Mouse (Mus musculus) lung, adult 18-20 months (tissue): ENCODE data around the gene Card14.
"Not testable (repeated sequence)": the region's sequence is repeated elsewhere in the genome, so short reads cannot be mapped to it uniquely, and the experiment has no call there.

Experiments
- DNase-seq, 2 experiments: peaks; one replicate each; pipeline ENCODE4 v3.0.0; 2022; ENCODE audit warnings: mixed read lengths in 2 of 2

The Card14 gene

GRCm38 (mm10) chr11:119359089-119359488 is 51.5 kb downstream of the Card14 start:
- DNase-seq, result no peak

DNA sequence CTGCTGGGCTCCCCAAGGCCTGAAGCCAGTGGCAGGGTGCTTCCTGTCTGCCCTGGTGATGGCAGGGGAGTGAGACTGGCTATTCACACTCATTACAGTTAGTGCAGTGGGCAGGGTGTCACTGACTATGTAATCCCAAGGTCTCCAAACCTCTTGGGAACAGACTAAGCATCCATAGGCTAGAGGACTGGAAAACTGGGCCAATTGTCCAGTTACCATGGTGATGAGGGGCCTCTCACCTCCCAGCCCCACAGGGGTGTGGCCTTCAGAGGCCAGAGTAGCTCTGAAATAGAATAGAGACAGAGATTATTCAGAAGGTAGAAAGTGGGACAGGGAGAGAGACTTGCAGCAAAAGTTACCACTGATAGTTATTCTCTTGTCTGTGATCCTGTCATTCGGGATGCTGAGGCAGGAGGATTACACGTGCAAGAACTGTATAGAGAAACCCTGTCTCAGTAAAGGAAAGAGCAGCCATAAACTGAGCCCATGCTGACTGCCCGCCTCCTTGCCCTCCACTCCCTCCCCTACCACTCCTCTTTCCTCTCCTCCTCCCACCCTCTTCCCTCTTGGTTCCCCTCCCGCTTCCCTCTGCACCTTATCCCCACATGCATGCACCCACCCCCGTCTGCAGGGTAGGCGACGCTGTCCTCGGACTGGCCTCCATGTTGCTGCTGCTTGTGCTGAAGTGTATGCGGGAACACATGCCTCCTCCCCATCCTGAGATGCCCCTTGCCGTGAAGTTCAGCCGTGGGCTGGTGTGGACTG is 55.4 kb downstream of the Card14 start:
- DNase-seq, result no peak

DNA sequence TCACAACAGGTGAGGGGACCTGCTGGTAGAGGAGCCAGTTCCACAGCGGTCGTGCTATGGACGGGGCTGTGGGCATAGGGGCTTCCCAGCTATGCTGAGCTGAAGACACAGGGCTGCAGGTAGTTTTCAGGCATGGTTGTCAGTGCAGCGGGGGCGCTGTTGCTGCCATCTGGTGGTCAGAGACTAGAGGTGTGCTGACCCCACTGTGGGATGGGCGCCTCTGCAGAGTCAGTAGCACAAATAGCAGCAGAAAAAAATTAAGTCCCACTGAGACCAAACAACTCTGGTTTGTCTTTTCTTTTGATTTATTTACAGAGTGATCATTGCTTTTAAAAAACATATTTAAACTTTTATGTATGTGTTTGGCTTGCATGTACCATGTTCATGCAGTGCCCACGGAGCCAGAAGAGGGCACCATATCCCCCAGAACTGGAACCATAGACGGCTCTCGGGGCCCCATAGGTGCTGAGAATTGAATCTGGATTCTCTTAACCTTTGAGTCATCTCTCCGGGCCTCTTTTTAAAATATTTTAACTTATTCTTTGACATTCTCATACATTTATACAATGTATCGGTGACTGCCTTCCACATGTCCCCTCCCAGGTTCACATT is 56.1 kb downstream of the Card14 start:
- DNase-seq, result peak; percentile 64 to 65

GRCm38 (mm10) chr11:119375425-119375824 is 67.9 kb downstream of the Card14 start:
- DNase-seq, result no peak

- no peak for DNase-seq
Observed at GRCm38 (mm10) chr11:119377326-119377725, 69.8 kb downstream of the Card14 start.

GRCm38 (mm10) chr11:119378551-119378950 is 71.0 kb downstream of the Card14 start:
- DNase-seq, result no peak

DNA sequence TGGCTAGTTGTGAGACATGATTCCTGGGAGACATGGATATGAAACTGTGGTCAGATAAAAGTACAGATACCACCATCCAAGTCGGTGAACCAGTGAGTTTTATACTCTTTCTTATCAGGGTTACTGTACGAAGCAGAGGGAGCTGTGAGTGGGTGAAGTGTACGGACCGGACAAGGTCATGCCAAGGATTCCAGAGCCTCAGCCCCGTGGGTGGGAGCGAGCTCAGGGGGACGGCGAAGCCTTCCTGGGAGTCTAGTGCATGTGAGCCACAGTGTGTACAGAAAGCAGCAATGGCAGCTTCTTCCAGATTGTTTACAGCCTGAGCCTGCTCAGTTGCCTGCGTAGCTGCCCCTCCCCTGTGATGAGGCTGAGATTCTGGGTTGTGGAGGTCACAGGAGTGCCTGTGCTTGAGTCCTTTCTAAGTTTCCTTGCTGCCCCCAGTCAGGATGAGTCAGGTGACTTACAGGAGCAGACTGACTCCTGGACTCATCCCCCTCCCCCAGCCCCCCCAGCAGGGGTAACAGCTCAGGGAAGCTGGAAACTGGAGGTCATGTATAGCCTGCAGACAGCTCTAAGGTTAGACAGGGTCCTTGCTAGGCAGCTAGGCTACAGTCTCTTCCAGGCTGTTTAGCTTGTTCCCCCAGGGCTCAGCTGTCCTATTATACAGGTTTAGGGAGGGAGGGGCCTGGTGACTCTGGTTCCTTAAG is 74.2 kb downstream of the Card14 start:
- DNase-seq, result no peak

- DNase-seq, result no peak
Observed at GRCm38 (mm10) chr11:119382338-119382850, 74.8 kb downstream of the Card14 start.

GRCm38 (mm10) chr11:119384904-119385303 is 77.3 kb downstream of the Card14 start:
- no peak for DNase-seq

GRCm38 (mm10) chr11:119386306-119386705 is 78.7 kb downstream of the Card14 start:
- DNase-seq, result no peak

DNA sequence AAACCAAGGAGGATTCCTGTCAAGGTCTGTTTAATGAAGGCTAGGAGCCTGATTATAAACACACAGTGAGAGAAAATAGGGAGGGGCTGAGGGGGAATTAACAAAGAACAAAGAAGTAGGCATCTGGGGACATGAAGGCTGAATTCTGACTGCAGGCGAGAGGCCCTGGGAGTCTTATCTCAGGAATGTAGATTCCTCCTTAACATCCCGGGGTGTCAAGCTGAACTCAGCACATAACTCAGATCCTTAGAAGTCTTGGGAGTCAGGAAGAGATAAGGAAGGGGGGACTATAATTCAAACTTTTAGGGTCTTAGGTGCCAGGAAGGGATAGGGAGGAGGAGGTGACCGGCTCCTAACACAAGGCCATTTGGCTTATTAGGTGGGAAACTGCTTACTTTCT is 79.7 kb downstream of the Card14 start:
- not testable (repeated sequence) for DNase-seq

- peak; percentile 80 to 85 for DNase-seq
Observed at GRCm38 (mm10) chr11:119389851-119390270, 82.3 kb downstream of the Card14 start.

DNA sequence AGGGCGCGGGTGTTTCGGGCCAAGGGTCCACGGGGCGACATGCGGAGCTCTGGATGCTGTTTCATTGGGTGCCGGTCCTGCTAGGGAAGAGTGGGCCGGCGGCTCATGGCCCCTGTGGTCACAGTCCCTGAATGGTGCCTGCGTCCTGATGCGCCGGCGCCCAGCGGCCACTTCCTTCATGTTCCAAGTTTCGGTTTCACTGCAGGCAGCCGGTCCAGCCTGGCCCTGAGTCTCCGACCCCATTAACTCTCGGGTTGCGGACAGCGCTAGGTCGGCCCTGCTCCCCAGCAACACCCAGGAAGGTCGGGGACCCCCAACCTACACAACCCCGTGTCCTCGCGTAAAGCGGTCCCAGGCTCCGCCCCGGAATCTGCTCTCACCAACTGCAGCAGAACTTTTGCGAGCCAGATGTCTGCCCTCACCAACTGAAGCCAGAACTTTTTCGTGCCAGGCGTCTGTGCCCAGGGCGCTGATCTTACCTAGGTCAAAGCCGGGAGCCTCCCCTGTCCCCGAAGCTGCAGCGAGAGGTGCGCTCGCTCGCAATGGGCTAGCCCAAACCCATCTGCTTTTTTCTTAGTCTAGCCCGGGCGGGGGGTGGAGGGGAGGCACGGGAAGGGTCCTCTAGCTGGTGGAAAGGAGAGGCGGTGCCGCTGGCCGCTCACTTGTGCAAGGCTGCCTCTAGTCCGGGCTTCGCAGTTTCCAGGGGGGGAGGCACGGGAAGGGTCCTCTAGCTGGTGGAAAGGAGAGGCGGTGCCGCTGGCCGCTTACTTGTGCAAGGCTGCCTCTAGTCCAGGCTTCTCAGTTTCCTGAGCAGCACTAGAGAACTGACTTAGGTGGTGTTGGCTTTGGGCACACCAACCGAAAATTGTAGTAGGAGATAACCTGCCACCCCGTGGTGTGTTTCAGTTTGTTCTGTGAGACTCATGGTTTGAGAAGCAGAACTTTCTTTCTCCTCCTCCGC is 83.0 kb downstream of the Card14 start:
- DNase-seq, result peak; percentile 76 to 81

GRCm38 (mm10) chr11:119391386-119392000 is 83.9 kb downstream of the Card14 start:
- no peak for DNase-seq

DNA sequence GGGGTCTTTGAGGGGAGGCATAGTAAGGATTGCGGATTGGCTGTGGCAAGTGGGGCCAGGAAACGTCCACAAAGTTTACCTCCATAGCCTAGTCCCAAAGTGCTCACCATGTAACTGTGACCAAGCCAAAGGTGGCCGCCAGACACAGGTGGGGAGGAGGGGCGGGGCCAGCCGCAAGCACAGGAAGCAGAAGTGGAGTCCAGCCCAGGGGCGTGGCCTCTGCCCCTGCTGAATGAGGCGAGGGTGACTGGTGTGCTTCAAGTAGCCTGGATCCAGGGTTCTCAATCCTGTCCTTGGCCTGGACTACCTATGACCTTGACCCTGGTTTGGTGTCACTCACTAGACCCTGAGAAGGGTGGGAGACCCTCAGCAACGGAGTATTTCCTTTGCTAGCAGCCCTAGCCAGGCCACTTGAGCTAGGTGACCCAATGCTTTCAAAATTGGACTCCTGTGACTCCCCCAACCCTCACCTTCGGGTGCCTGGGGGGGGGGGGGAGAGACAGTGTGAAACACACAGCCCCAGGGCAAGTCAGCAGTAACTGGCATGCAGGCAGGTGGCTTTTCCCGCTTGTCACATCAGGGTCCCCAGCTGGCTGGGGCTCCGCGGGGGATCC is 84.5 kb downstream of the Card14 start:
- DNase-seq, result peak; percentile 88 to 92

DNA sequence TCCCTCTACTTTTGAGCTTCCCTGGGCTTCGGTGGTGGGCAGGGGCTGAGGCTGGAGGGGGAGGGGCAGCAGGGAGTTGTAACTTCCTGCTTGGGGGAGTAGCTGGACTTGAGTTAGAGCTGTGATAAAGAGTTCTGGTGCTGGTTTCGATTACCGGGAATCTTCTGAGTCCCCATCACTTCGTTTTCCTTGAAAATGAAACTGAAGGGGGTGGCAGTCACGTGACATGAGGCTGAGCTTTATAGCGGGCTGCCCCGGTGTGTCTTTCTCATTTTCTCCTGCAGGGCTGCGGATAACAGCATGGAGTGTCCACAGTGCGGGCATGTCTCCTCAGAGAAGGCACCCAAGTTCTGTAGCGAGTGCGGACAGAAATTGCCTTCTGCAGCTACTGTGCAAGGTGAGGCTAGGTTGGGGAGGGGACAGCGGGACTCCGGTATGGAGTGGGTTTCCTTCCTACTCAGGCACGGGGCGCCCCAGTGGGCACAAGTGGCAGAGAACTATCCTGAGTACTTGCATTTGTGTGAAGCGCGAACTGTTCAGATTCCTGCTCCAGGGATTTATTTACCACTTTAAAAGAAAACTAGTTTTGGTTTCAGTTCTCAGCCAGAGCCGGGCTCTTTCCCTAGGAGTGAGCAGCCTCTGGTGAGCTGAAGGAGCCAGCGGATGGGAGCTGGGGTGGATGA is 85.4 kb downstream of the Card14 start, which contains the start of gene Rnf213:
TSS of gene Rnf213 (plus strand) at position 301 of the 683 bp plus-strand sequence.
- DNase-seq, result peak; percentile 70 to 75

DNA sequence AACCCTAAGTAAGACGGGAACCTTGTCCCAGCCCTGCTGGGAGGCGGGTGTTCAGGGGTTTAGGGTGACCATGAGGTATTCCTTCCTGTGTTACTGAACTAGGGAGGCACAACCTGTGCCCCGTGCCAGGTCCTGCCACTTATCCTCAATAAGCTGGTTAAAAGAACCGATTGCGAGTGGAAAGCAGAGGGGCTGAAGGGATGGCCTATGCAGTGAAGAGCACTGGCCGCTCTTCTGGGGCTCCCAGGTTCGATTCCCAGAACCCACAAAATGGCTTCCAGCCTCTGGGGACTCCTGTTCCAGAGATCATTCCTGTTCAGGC is 85.9 kb downstream of the Card14 start:
- peak in 1 of 2 experiments; percentile 38 for DNase-seq

DNA sequence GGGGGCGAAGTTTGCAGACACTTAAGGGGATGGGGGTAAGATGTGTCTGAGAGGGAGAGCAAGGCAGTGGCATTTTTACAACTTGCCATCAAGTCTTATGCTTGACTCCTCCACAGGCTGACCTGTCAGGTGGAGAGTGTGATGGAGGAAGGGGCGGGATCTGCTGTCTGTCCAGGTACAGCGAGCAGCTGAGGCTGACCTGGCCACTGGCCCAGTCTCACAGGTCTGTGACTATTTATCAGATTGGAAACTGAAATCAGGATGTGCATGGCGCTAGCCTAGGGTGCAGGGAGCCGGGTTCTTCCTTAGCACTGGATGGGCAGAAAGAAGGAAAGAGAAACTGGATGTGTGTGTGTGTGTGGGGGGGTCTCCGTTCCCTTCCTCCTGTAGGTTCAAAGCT is 86.6 kb downstream of the Card14 start:
- peak in 1 of 2 experiments; percentile 24 for DNase-seq
